Mouse (Mus musculus): ENCODE results near the gene Ergic3.

DNA sequence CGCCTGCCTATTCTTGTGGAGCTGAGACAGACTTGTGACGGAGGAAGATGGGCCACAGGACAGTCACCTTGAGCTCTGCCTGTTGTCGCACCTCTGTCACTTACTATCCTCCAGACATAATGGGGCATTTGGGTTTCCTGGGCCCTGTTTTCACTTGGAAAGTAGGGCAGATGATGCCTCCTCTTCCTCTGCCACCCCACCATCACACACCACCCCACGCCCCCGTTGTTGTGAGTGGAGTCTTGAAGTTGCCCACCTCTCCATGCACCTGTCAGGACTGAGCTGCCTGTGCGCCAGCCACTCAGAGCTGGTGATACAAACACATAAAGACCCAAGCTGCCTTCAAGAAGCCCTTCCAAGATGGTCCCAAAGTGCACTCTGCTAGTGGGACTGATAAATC is 20.7 kb upstream of the Ergic3 start:
- no peak for TF ChIP-seq CTCF (IDR thresholded peaks at IDR 0.05; ENCODE audit: borderline replicate concordance, insufficient read depth, low read length)
- no peak for TF ChIP-seq POLR2A (IDR thresholded peaks at IDR 0.05; ENCODE audit: low read depth, low read length)
